Mouse (Mus musculus) ES-E14 (cell line): Measurements from ENCODE around the gene Rabgap1l. TPM values are rescaled to one million over a fixed set of nuclear protein-coding genes. Genes with fewer than 3 reads are reported as not detected.

ENCODE experiments used
- DNase-seq: peaks from one replicate; pipeline ENCODE4 v3.0.0-alpha.2; 2013; ENCODE audit warnings: low read depth, low spot score
- H3K27ac ChIP-seq: 2 replicates; pipeline ENCODE4 v1.5.1; 2012; ENCODE audit warnings: low read depth, mild to moderate bottlenecking, low read length, moderate library complexity, mixed read lengths; ENCODE audit not compliant: poor library complexity, insufficient read depth, severe bottlenecking
- H3K36me3 ChIP-seq: 2 replicates; pipeline ENCODE4 v1.6.1; 2012; ENCODE audit warnings: mild to moderate bottlenecking, low read length, moderate library complexity, mixed read lengths; ENCODE audit not compliant: control insufficient read depth, poor library complexity, insufficient read depth, severe bottlenecking
- H3K4me1 ChIP-seq, 2 experiments: fragments of 150-350 bp in 1 of 2; sonication (generic) in 1 of 2; 2 replicates each; pipeline ENCODE4 v1.6.1; 2012; ENCODE audit warnings: low read length in 2 of 2, mild to moderate bottlenecking in 1 of 2, mixed read lengths in 1 of 2; ENCODE audit not compliant: control insufficient read depth in 2 of 2, insufficient read depth in 2 of 2, poor library complexity in 1 of 2
- H3K4me3 ChIP-seq, 2 experiments: fragments of 150-350 bp in 1 of 2; sonication (generic) in 1 of 2; 2 replicates each; pipeline ENCODE4 v1.5.1; 2012; ENCODE audit warnings: low read length in 2 of 2, low read depth in 1 of 2, mild to moderate bottlenecking in 1 of 2, mixed read lengths in 1 of 2; ENCODE audit not compliant: insufficient read depth in 1 of 2, poor library complexity in 1 of 2, severe bottlenecking in 1 of 2
- H3K9ac ChIP-seq: 2 replicates; pipeline ENCODE4 v1.6.1; 2012; ENCODE audit warnings: low read depth, mild to moderate bottlenecking, low read length, mixed read lengths; ENCODE audit not compliant: poor library complexity, insufficient read depth, severe bottlenecking
- H3K9me3 ChIP-seq: fragments of 150-350 bp; sonication (generic); 2 replicates; pipeline ENCODE4 v1.6.1; 2012; ENCODE audit warnings: low read depth, mild to moderate bottlenecking, low read length; ENCODE audit not compliant: control insufficient read depth, insufficient read depth
- CHD2 ChIP-seq: IDR thresholded peaks from 2 replicates; pipeline ENCODE4 v1.6.1; 2014; ENCODE audit warnings: mild to moderate bottlenecking, low read depth, low read length, inconsistent platforms
- HCFC1 ChIP-seq: IDR thresholded peaks from 2 replicates; pipeline ENCODE4 v1.6.1; 2012; ENCODE audit warnings: low read length, inconsistent platforms, borderline replicate concordance; ENCODE audit not compliant: insufficient read depth
- MAFK ChIP-seq: IDR thresholded peaks from 2 replicates; pipeline ENCODE4 v1.6.1; 2014; ENCODE audit warnings: mild to moderate bottlenecking, low read depth, low read length, inconsistent platforms; ENCODE audit not compliant: insufficient read depth
- ZC3H11A ChIP-seq: IDR thresholded peaks from 2 replicates; pipeline ENCODE4 v1.6.1; 2012; ENCODE audit warnings: low read depth, mild to moderate bottlenecking, inconsistent platforms, low read length, borderline replicate concordance
- ZNF384 ChIP-seq: IDR thresholded peaks from 2 replicates; pipeline ENCODE4 v1.6.1; 2012; ENCODE audit warnings: low read depth, low read length, inconsistent platforms
- in situ Hi-C, 2 experiments: fragments of 600-800 bp; cut with MboI; formaldehyde crosslinking; loops; one replicate each; pipeline ENCODE4 v1.15.1; 2025; ENCODE audit warnings: low sequenced_read_pairs in 2 of 2, inconsistent platforms in 1 of 2; ENCODE audit not compliant: unreplicated experiment in 2 of 2
- total RNA-seq: library from RNA; depleted of rRNA; stranded (reverse); fragments of 300-350 nt; gene quantifications from 2 replicates; pipeline ENCODE4 v1.2.3, GENCODE M21; 2012

Rabgap1l gene
- total RNA-seq, 1 experiment = 10.3 TPM

- Histone ChIP-seq H3K9me3 (no peaks in the 10 kb centered on the region), H3K36me3 (no peaks in the 10 kb centered on the region), H3K9ac (no peak overlapping the region), H3K27ac (no peak overlapping the region), H3K4me1 (no peaks in the 10 kb centered on the region), H3K4me3 (no peak overlapping the region)
- TF ChIP-seq MAFK (no peak), HCFC1 (no peak), CHD2 (no peak), ZNF384 (no peak), ZC3H11A (no peak)
- in situ Hi-C loops = loop anchor here in 1 of 2 experiments (25.0 kb wide), 1 partner anchor 146 kb away; no protein-coding TSS in a partner anchor
- DNase-seq = no peak
Measured at GRCm38 (mm10) chr1:160566458-160566857, 226.6 kb downstream of the Rabgap1l start.

GRCm38 (mm10) chr1:160561381-160561780 is 231.6 kb downstream of the Rabgap1l start:
- in situ Hi-C loops = loop anchor here in 1 of 2 experiments (25.0 kb wide), 1 partner anchor 151 kb away; no protein-coding TSS in a partner anchor
- TF ChIP-seq ZNF384 (no peak), ZC3H11A (peak; percentile 93)
- no peak overlapping the region for H3K9ac ChIP-seq
- no peaks in the 10 kb centered on the region for H3K4me1 ChIP-seq
- no peaks in the 10 kb centered on the region for H3K9me3 ChIP-seq
- H3K27ac ChIP-seq = no peak overlapping the region
- peak; percentile 27 for DNase-seq
- no peaks in the 10 kb centered on the region for H3K36me3 ChIP-seq
- H3K4me3 ChIP-seq = no peak overlapping the region

GRCm38 (mm10) chr1:160550636-160551035 is 242.4 kb downstream of the Rabgap1l start:
- Histone ChIP-seq H3K4me1 (no peaks in the 10 kb centered on the region), H3K36me3 (no peaks in the 10 kb centered on the region), H3K4me3 (no peak overlapping the region), H3K27ac (no peak overlapping the region), H3K9me3 (no peaks in the 10 kb centered on the region), H3K9ac (no peak overlapping the region)
- no peak for TF ChIP-seq MAFK
- no peak for TF ChIP-seq HCFC1
- no peak for TF ChIP-seq ZC3H11A
- no peak for TF ChIP-seq CHD2
- DNase-seq = no peak
- in situ Hi-C loops = loop anchor here (5.0 to 25.0 kb wide), 2 partner anchors 162 to 172 kb away; no protein-coding TSS in a partner anchor

- no peak overlapping the region for H3K4me3 ChIP-seq
- in situ Hi-C loops = no loop called here
- TF ChIP-seq ZC3H11A (no peak), CHD2 (no peak), HCFC1 (no peak), ZNF384 (no peak), MAFK (peak; percentile 84; the same call in 1 of the 2 replicates)
- H3K9me3 ChIP-seq = no peaks in the 10 kb centered on the region
- no peak overlapping the region for H3K9ac ChIP-seq
- DNase-seq = peak; percentile 12
- H3K27ac ChIP-seq = no peak overlapping the region
- H3K36me3 ChIP-seq = no peaks in the 10 kb centered on the region
- no peaks in the 10 kb centered on the region for H3K4me1 ChIP-seq
Measured at GRCm38 (mm10) chr1:160547934-160548876, 244.8 kb downstream of the Rabgap1l start.
